Mouse (Mus musculus) midbrain, embryonic 15.5 days (tissue): ENCODE measurements at regions not wholly inside any gene's neighbourhood (a gene's known extent, or its start where the extent isn't known, plus 50 kb on each side); places are given as distances from the start of the nearest gene placed in this dataset.

Source experiments
- ATAC-seq: fragments of 200-750 bp; cut with Nextera tagmentation; replicated peaks from 2 replicates; pipeline ENCODE4 v1.8.0; 2017; ENCODE audit warnings: moderate TSS enrichment
- H3K27ac ChIP-seq: fragments of 300-500 bp; sonication (generic); 2 replicates; pipeline ENCODE4 v1.5.1; 2015; ENCODE audit warnings: mild to moderate bottlenecking, inconsistent platforms
- H3K27me3 ChIP-seq: fragments of 300-500 bp; sonication (generic); replicated peaks from 2 replicates; pipeline ENCODE4 v1.6.1; 2015; ENCODE audit warnings: inconsistent platforms
- H3K36me3 ChIP-seq: fragments of 300-500 bp; sonication (generic); replicated peaks from 2 replicates; pipeline ENCODE4 v1.6.1; 2015; ENCODE audit warnings: inconsistent platforms
- H3K4me1 ChIP-seq: fragments of 300-500 bp; sonication (generic); 2 replicates; pipeline ENCODE4 v1.6.1; 2015; ENCODE audit warnings: inconsistent platforms
- H3K4me2 ChIP-seq: fragments of 300-500 bp; sonication (generic); 2 replicates; pipeline ENCODE4 v1.6.1; 2015; ENCODE audit warnings: inconsistent platforms, mild to moderate bottlenecking, moderate library complexity
- H3K4me3 ChIP-seq: fragments of 300-500 bp; sonication (generic); 2 replicates; pipeline ENCODE4 v1.5.1; 2015; ENCODE audit warnings: mild to moderate bottlenecking, inconsistent platforms
- H3K9ac ChIP-seq: fragments of 300-500 bp; sonication (generic); 2 replicates; pipeline ENCODE4 v1.6.1; 2015; ENCODE audit warnings: mild to moderate bottlenecking, inconsistent platforms
- H3K9me3 ChIP-seq: fragments of 300-500 bp; sonication (generic); 2 replicates; pipeline ENCODE4 v1.6.1; 2016; ENCODE audit warnings: inconsistent platforms
- WGBS: fragments of 180-500 bp; shearing (Covaris S2); methylation state at CpG from one replicate; pipeline ENCODE4 v1.1.7; 2015; ENCODE audit warnings: mixed read lengths; 5-methylcytosine and 5-hydroxymethylcytosine counted together

GRCm38 (mm10) chr12:12683733-12684470 lies 257.8 kb downstream of the Mycn start:
- H3K27ac ChIP-seq = peak overlapping the region; percentile 55
- peak overlapping the region; percentile 37; the same call in 1 of the 2 replicates for H3K4me2 ChIP-seq
- ATAC-seq = peak; percentile 1; the same call in 1 of the 2 replicates
- WGBS = 35% methylated on average over 10 of the region's 10 CpGs
- H3K36me3 ChIP-seq = no peaks in the 10 kb centered on the region
- no peaks in the 10 kb centered on the region for H3K27me3 ChIP-seq
- H3K4me3 ChIP-seq = no peak overlapping the region
- H3K9ac ChIP-seq = no peak overlapping the region
- H3K9me3 ChIP-seq = no peaks in the 10 kb centered on the region
- peaks cover 44% of the 10 kb centered on the region for H3K4me1 ChIP-seq

GRCm38 (mm10) chr12:12681101-12681500 lies 260.6 kb downstream of the Mycn start:
- no peaks in the 10 kb centered on the region for H3K27me3 ChIP-seq

GRCm38 (mm10) chr12:12680371-12680921 lies 261.3 kb downstream of the Mycn start:
- peak overlapping the region; percentile 46 for H3K4me2 ChIP-seq
- ATAC-seq = peak; percentile 89
- no peaks in the 10 kb centered on the region for H3K27me3 ChIP-seq
- 5% methylated on average over 14 of the region's 14 CpGs for WGBS
- peak overlapping the region; percentile 84 for H3K27ac ChIP-seq
- H3K9ac ChIP-seq = peak overlapping the region; percentile 24; the same call in 1 of the 2 replicates
- H3K4me1 ChIP-seq = peaks cover 50% of the 10 kb centered on the region
- no peaks in the 10 kb centered on the region for H3K9me3 ChIP-seq
- H3K4me3 ChIP-seq = peak overlapping the region; percentile 28
- no peaks in the 10 kb centered on the region for H3K36me3 ChIP-seq

More at GRCm38 (mm10) chr12:12681101-12681500, 260.6 kb downstream of the Mycn start:
- Histone ChIP-seq H3K4me1 (peaks cover 50% of the 10 kb centered on the region), H3K36me3 (no peaks in the 10 kb centered on the region), H3K4me3 (peak overlapping the region; percentile 28), H3K27ac (peak overlapping the region; percentile 84), H3K4me2 (peak overlapping the region; percentile 46), H3K9me3 (no peaks in the 10 kb centered on the region), H3K9ac (peak overlapping the region; percentile 40)
- peak; percentile 55 for ATAC-seq
- 4% methylated on average over 6 of the region's 6 CpGs for WGBS

GRCm38 (mm10) chr12:12676676-12677075 lies 265.0 kb downstream of the Mycn start:
- H3K36me3 ChIP-seq = no peaks in the 10 kb centered on the region
- no peak overlapping the region for H3K4me3 ChIP-seq
- H3K27me3 ChIP-seq = 0 out of 2 replicates have a peak, but pooled peaks cover 2% of the 10 kb centered on the region
- H3K4me1 ChIP-seq = peaks cover 28% of the 10 kb centered on the region
- no peak overlapping the region for H3K4me2 ChIP-seq
- 0 out of 2 replicates have a peak overlapping the region, but pooled peaks have one; percentile 8 for H3K27ac ChIP-seq
- peak; percentile 46 for ATAC-seq
- 13% methylated on average over 9 of the region's 9 CpGs for WGBS
- no peak overlapping the region for H3K9ac ChIP-seq
- no peaks in the 10 kb centered on the region for H3K9me3 ChIP-seq

- Histone ChIP-seq H3K9ac (no peak overlapping the region), H3K27ac (no peak overlapping the region), H3K4me2 (no peak overlapping the region), H3K36me3 (no peaks in the 10 kb centered on the region), H3K27me3 (0 out of 2 replicates have a peak, but pooled peaks cover 2% of the 10 kb centered on the region), H3K4me1 (no peaks in the 10 kb centered on the region), H3K9me3 (no peaks in the 10 kb centered on the region), H3K4me3 (no peak overlapping the region)
- 61% methylated on average over 5 of the region's 5 CpGs for WGBS
- no peak for ATAC-seq
These were observed 271.8 kb downstream of the Mycn start for GRCm38 (mm10) chr12:12669931-12670330.

- Histone ChIP-seq H3K27me3 (no peaks in the 10 kb centered on the region), H3K4me1 (no peaks in the 10 kb centered on the region), H3K4me3 (no peak overlapping the region), H3K4me2 (no peak overlapping the region), H3K27ac (no peak overlapping the region), H3K9me3 (no peaks in the 10 kb centered on the region), H3K9ac (no peak overlapping the region), H3K36me3 (no peaks in the 10 kb centered on the region)
- WGBS = 85% methylated on average over 4 of the region's 4 CpGs
- ATAC-seq = no peak
These were observed 272.8 kb downstream of the Mycn start for GRCm38 (mm10) chr12:12668919-12669318.

GRCm38 (mm10) chr12:12655611-12656010 lies 286.1 kb downstream of the Mycn start:
- H3K9ac ChIP-seq = no peak overlapping the region
- WGBS = 79% methylated on average over 8 of the region's 8 CpGs
- no peaks in the 10 kb centered on the region for H3K27me3 ChIP-seq
- no peak for ATAC-seq
- peaks cover 9% of the 10 kb centered on the region; the same call in 1 of the 2 replicates for H3K4me1 ChIP-seq
- no peaks in the 10 kb centered on the region for H3K36me3 ChIP-seq
- no peak overlapping the region for H3K4me2 ChIP-seq
- no peak overlapping the region for H3K27ac ChIP-seq
- H3K4me3 ChIP-seq = no peak overlapping the region
- no peaks in the 10 kb centered on the region for H3K9me3 ChIP-seq

- peaks cover 9% of the 10 kb centered on the region; the same call in 1 of the 2 replicates for H3K4me1 ChIP-seq
- 76% methylated on average over 10 of the region's 10 CpGs for WGBS
- H3K27me3 ChIP-seq = no peaks in the 10 kb centered on the region
- H3K27ac ChIP-seq = no peak overlapping the region
- no peak for ATAC-seq
- no peaks in the 10 kb centered on the region for H3K36me3 ChIP-seq
- no peak overlapping the region for H3K4me2 ChIP-seq
- H3K9ac ChIP-seq = no peak overlapping the region
- no peak overlapping the region for H3K4me3 ChIP-seq
- H3K9me3 ChIP-seq = no peaks in the 10 kb centered on the region
These were observed 286.5 kb downstream of the Mycn start for GRCm38 (mm10) chr12:12655184-12655583.

GRCm38 (mm10) chr12:12652361-12652760 lies 289.4 kb downstream of the Mycn start:
- no peaks in the 10 kb centered on the region for H3K36me3 ChIP-seq
- no peak overlapping the region for H3K4me2 ChIP-seq
- H3K9ac ChIP-seq = no peak overlapping the region
- no peak for ATAC-seq
- no peaks in the 10 kb centered on the region for H3K27me3 ChIP-seq
- H3K9me3 ChIP-seq = no peaks in the 10 kb centered on the region
- WGBS = 24% methylated on average over 7 of the region's 7 CpGs
- no peak overlapping the region for H3K4me3 ChIP-seq
- H3K27ac ChIP-seq = no peak overlapping the region
- peaks cover 9% of the 10 kb centered on the region; the same call in 1 of the 2 replicates for H3K4me1 ChIP-seq

GRCm38 (mm10) chr12:12650309-12650708 lies 291.4 kb downstream of the Mycn start:
- no peak overlapping the region for H3K9ac ChIP-seq
- H3K36me3 ChIP-seq = no peaks in the 10 kb centered on the region
- H3K9me3 ChIP-seq = no peaks in the 10 kb centered on the region
- H3K27ac ChIP-seq = no peak overlapping the region
- H3K27me3 ChIP-seq = no peaks in the 10 kb centered on the region; the same call in 1 of the 2 replicates
- no peak overlapping the region for H3K4me2 ChIP-seq
- 98% methylated on average over 1 of the region's 1 CpGs for WGBS
- ATAC-seq = no peak
- H3K4me3 ChIP-seq = no peak overlapping the region
- H3K4me1 ChIP-seq = peaks cover 9% of the 10 kb centered on the region; the same call in 1 of the 2 replicates

GRCm38 (mm10) chr12:12647467-12647866 lies 294.2 kb downstream of the Mycn start:
- H3K4me3 ChIP-seq = no peak overlapping the region
- H3K9ac ChIP-seq = no peak overlapping the region
- no peaks in the 10 kb centered on the region for H3K36me3 ChIP-seq
- H3K4me1 ChIP-seq = peaks cover 5% of the 10 kb centered on the region; the same call in 1 of the 2 replicates
- no peak for ATAC-seq
- no peaks in the 10 kb centered on the region; the same call in 1 of the 2 replicates for H3K27me3 ChIP-seq
- no peak overlapping the region for H3K4me2 ChIP-seq
- no peak overlapping the region for H3K27ac ChIP-seq
- whole genome bisulfite sequencing = 79% methylated on average over 6 of the region's 6 CpGs
- no peaks in the 10 kb centered on the region for H3K9me3 ChIP-seq

- no peak overlapping the region for H3K27ac ChIP-seq
- 79% methylated on average over 4 of the region's 4 CpGs for WGBS
- no peak overlapping the region for H3K4me2 ChIP-seq
These were observed 296.5 kb downstream of the Mycn start for GRCm38 (mm10) chr12:12645183-12645582.

More at GRCm38 (mm10) chr12:12645183-12645582, 296.5 kb downstream of the Mycn start:
- Histone ChIP-seq H3K36me3 (no peaks in the 10 kb centered on the region), H3K4me3 (no peak overlapping the region), H3K9me3 (no peaks in the 10 kb centered on the region), H3K27me3 (no peaks in the 10 kb centered on the region; the same call in 1 of the 2 replicates), H3K4me1 (no peaks in the 10 kb centered on the region; the same call in 1 of the 2 replicates), H3K9ac (no peak overlapping the region)
- no peak for ATAC-seq
